27 mouse cellular contexts compared by ENCODE assay signal in genomic region chr8:105209153-105210110, GRCm38 (mm10). TPM values are rescaled to one million over a fixed set of nuclear protein-coding genes. Genes with fewer than 3 reads are reported as not detected.
DNase-seq lines count a peak whose midpoint lies in the region; ATAC-seq and TF ChIP-seq lines count a peak whose summit lies in the region.
"Had no signal": no experiment of that assay in that cellular context is flagged by ENCODE, and none has a peak within 500 bp of the region (broad histone marks: within the 10 kb centered on the region; RNA-seq: fewer than 3 reads in every experiment).

No protein-coding gene starts in this region.

- no peak for ATAC-seq in forebrain, embryonic 11.5 days (replicated peaks; ENCODE audit: low FRiP score)
- ATAC-seq in megakaryocyte progenitor cell, adult 5-6 weeks (replicated peaks; ENCODE audit: poor library complexity) = peak; percentile 57
- ATAC-seq: forebrain, embryonic 15.5 days; midbrain, embryonic 15.5 days had no signal

- no peak overlapping the region for H3K9ac ChIP-seq in forebrain, embryonic 11.5 days (ENCODE audit: low read length)
- no peak overlapping the region for H3K9ac ChIP-seq in liver, adult 2 months (ENCODE audit: low read depth, low read length)
- H3K9ac ChIP-seq: embryonic facial prominence, embryonic 12.5 days; forebrain, embryonic 15.5 days; hindbrain, embryonic 15.5 days; lung, embryonic 14.5 days; midbrain, embryonic 15.5 days; neural tube, embryonic 13.5 days had no signal

- TF ChIP-seq POLR2A in liver, adult 2 months (IDR thresholded peaks at IDR 0.05; ENCODE audit: extremely low read depth, insufficient read depth, low read length) = no peak

- no peaks in the 10 kb centered on the region for H3K27me3 ChIP-seq in forebrain, embryonic 11.5 days (ENCODE audit: control insufficient read depth, insufficient read depth, low read length)
- H3K27me3 ChIP-seq in forebrain, embryonic 10.5 days (ENCODE audit: poor library complexity, severe bottlenecking) = no peaks in the 10 kb centered on the region
- no peaks in the 10 kb centered on the region for H3K27me3 ChIP-seq in liver, adult 2 months (ENCODE audit: control insufficient read depth, insufficient read depth, low read length)
- H3K27me3 ChIP-seq: embryonic facial prominence, embryonic 12.5 days; forebrain, embryonic 15.5 days; hindbrain, embryonic 15.5 days; megakaryocyte, embryonic 14.5 days; midbrain, embryonic 15.5 days; neural tube, embryonic 13.5 days had no signal

- 33% methylated on average over 1 of the region's 1 CpGs for WGBS in forebrain, embryonic 11.5 days
- WGBS in forebrain, embryonic 10.5 days = 55% methylated on average over 1 of the region's 1 CpGs
- 67% methylated on average over 1 of the region's 1 CpGs for WGBS in liver, adult 2 months

- H3K4me2 ChIP-seq in forebrain, embryonic 11.5 days (ENCODE audit: low read depth, low read length, severe bottlenecking) = no peak overlapping the region
- H3K4me2 ChIP-seq: embryonic facial prominence, embryonic 12.5 days; forebrain, embryonic 15.5 days; hindbrain, embryonic 15.5 days; lung, embryonic 14.5 days; midbrain, embryonic 15.5 days; neural tube, embryonic 13.5 days had no signal

- H3K79me2 ChIP-seq in liver, adult 2 months (ENCODE audit: control insufficient read depth, insufficient read depth, low read length) = no peaks in the 10 kb centered on the region; the same call in 1 of the 2 replicates

- H3K4me3 ChIP-seq in forebrain, embryonic 11.5 days (ENCODE audit: low read depth, low read length) = no peak overlapping the region
- H3K4me3 ChIP-seq in forebrain, embryonic 10.5 days = no peak overlapping the region
- H3K4me3 ChIP-seq in liver, adult 2 months (ENCODE audit: insufficient read depth, low read depth, low read length) = no peak overlapping the region
- H3K4me3 ChIP-seq: embryonic facial prominence, embryonic 12.5 days; forebrain, embryonic 15.5 days; hindbrain, embryonic 15.5 days; megakaryocyte, embryonic 14.5 days; midbrain, embryonic 15.5 days; myocyte; neural tube, embryonic 13.5 days had no signal

- no peaks in the 10 kb centered on the region for H3K4me1 ChIP-seq in forebrain, embryonic 11.5 days (replicated peaks; ENCODE audit: control insufficient read depth, insufficient read depth, low read length)
- peaks cover 6% of the 10 kb centered on the region; the same call in 1 of the 2 replicates for H3K4me1 ChIP-seq in forebrain, embryonic 10.5 days
- H3K4me1 ChIP-seq in liver, adult 2 months (ENCODE audit: control insufficient read depth, insufficient read depth, low read length) = peaks cover 8% of the 10 kb centered on the region; the same call in 1 of the 2 replicates
- H3K4me1 ChIP-seq: embryonic facial prominence, embryonic 12.5 days; forebrain, embryonic 15.5 days; hindbrain, embryonic 15.5 days; midbrain, embryonic 15.5 days had no signal

- no peak for DNase-seq in forebrain, embryonic 11.5 days (ENCODE audit: low spot score)
- DNase-seq in forebrain, embryonic 10.5 days (ENCODE audit: extremely low spot score, low spot score) = no peak
- DNase-seq in liver, adult 2 months (ENCODE audit: extremely low read depth, low read depth, low spot score) = peak; percentile 86
- no peak for DNase-seq in liver
- DNase-seq in c-Kit-positive CD71-positive TER-119-negative erythroid progenitor cells, embryonic 14.5 days (ENCODE audit: low read depth) = peak; percentile 37
- DNase-seq in right cerebral cortex, adult 2 months (ENCODE audit: low spot score in 2 of 2) = no peak
- DNase-seq in layer of hippocampus, adult 11-12 months (ENCODE audit: low spot score) = no peak
- DNase-seq: adrenal gland, postnatal 36 days; cerebellum, adult 18-20 months; cerebellum, postnatal 14 days; gastrocnemius, postnatal 14 days; heart, adult 18-20 months; heart, postnatal 36 days; kidney, adult 2 months; layer of hippocampus, postnatal 36 days; lung, embryonic 14.5 days; right cerebral cortex, adult 18-20 months; spleen, adult 18-20 months had no signal

- TF ChIP-seq CTCF in liver, adult 2 months (IDR thresholded peaks at IDR 0.05; ENCODE audit: low read depth, low read length) = no peak

- H3K9me3 ChIP-seq in forebrain, embryonic 11.5 days (ENCODE audit: control insufficient read depth, low read length) = no peaks in the 10 kb centered on the region
- peaks cover 4% of the 10 kb centered on the region; the same call in 1 of the 2 replicates for H3K9me3 ChIP-seq in forebrain, embryonic 10.5 days
- H3K9me3 ChIP-seq: embryonic facial prominence, embryonic 12.5 days; forebrain, embryonic 15.5 days; hindbrain, embryonic 15.5 days; megakaryocyte, embryonic 14.5 days; midbrain, embryonic 15.5 days; neural tube, embryonic 13.5 days had no signal

- peaks cover 3% of the 10 kb centered on the region; the same call in 1 of the 2 replicates for H3K36me3 ChIP-seq in forebrain, embryonic 11.5 days (ENCODE audit: control insufficient read depth, insufficient read depth, low read length)
- peaks cover 83% of the 10 kb centered on the region for H3K36me3 ChIP-seq in forebrain, embryonic 10.5 days (replicated peaks)
- peaks cover 4% of the 10 kb centered on the region; the same call in 1 of the 2 replicates for H3K36me3 ChIP-seq in liver, adult 2 months (ENCODE audit: control insufficient read depth, insufficient read depth, low read length)
- H3K36me3 ChIP-seq: forebrain, embryonic 15.5 days; midbrain, embryonic 15.5 days had no signal

- H3K27ac ChIP-seq in forebrain, embryonic 11.5 days (ENCODE audit: low read depth, low read length) = 0 out of 2 replicates have a peak overlapping the region, but pooled peaks have one; percentile 2
- H3K27ac ChIP-seq in forebrain, embryonic 10.5 days = no peak overlapping the region
- H3K27ac ChIP-seq in liver, adult 2 months (replicated peaks; ENCODE audit: insufficient read depth, low read depth, low read length) = peak overlapping the region; percentile 55; the same call in 1 of the 2 replicates
- H3K27ac ChIP-seq: embryonic facial prominence, embryonic 12.5 days; forebrain, embryonic 15.5 days; hindbrain, embryonic 15.5 days; kidney, postnatal 0 days; midbrain, embryonic 15.5 days; neural tube, embryonic 13.5 days had no signal

RNA-seq across cellular contexts. Expression of gene D230025D16Rik, which starts 15.5 kb away (rescaled TPM):
- polyA plus RNA-seq in forebrain, embryonic 11.5 days (2014; fragmentation: Nextera tagmentation; extraction: Ambion mirVana) = 26.3 and 29.7 TPM in 2 replicates
- polyA plus RNA-seq in forebrain, embryonic 10.5 days (2016; fragmentation: Nextera tagmentation; extraction: Ambion mirVana) = 23.0 and 24.4 TPM in 2 replicates
- 67.3 and 67.5 TPM in 2 replicates for total RNA-seq in liver, adult 2 months (2014; rRNA removed)
- polyA plus RNA-seq in liver, adult 2 months (2012; rRNA removed) = 39.0 and 54.9 TPM in 2 replicates
- total RNA-seq in megakaryocyte progenitor cell, adult 5-6 weeks (2015) = 20.8 and 31.3 TPM in 2 replicates
- 21.2 and 23.9 TPM in 2 replicates for total RNA-seq in megakaryocyte progenitor cell, adult 5-6 weeks (2017)

RNA-seq across cellular contexts. Expression of gene Cbfb, which starts 39.0 kb away (rescaled TPM):
- 63.3 and 67.9 TPM in 2 replicates for polyA plus RNA-seq in forebrain, embryonic 11.5 days (2014; fragmentation: Nextera tagmentation; extraction: Ambion mirVana)
- 51.8 and 52.1 TPM in 2 replicates for polyA plus RNA-seq in forebrain, embryonic 10.5 days (2016; fragmentation: Nextera tagmentation; extraction: Ambion mirVana)
- total RNA-seq in liver, adult 2 months (2014; rRNA removed) = 13.2 and 15.7 TPM in 2 replicates
- polyA plus RNA-seq in liver, adult 2 months (2012; rRNA removed) = 1.8 and 2.8 TPM in 2 replicates
- 146 and 152 TPM in 2 replicates for total RNA-seq in megakaryocyte progenitor cell, adult 5-6 weeks (2015)
- total RNA-seq in megakaryocyte progenitor cell, adult 5-6 weeks (2017) = 157 and 178 TPM in 2 replicates

RNA-seq across cellular contexts. Expression of gene B3gnt9, which starts 45.5 kb away (rescaled TPM):
- 2.9 and 4.3 TPM in 2 replicates for polyA plus RNA-seq in forebrain, embryonic 11.5 days (2014; fragmentation: Nextera tagmentation; extraction: Ambion mirVana)
- 1.4 and 2.1 TPM in 2 replicates for polyA plus RNA-seq in forebrain, embryonic 10.5 days (2016; fragmentation: Nextera tagmentation; extraction: Ambion mirVana)
- 0.74 and 0.87 TPM in 2 replicates for total RNA-seq in liver, adult 2 months (2014; rRNA removed)
- 1.2 and 1.4 TPM in 2 replicates for polyA plus RNA-seq in liver, adult 2 months (2012; rRNA removed)
- total RNA-seq in megakaryocyte progenitor cell, adult 5-6 weeks (2015) = 0.22 and 0.27 TPM in 2 replicates
- 0.17 and 0.37 TPM in 2 replicates for total RNA-seq in megakaryocyte progenitor cell, adult 5-6 weeks (2017)

RNA-seq across cellular contexts. Expression of gene Tradd, which starts 55.0 kb away (rescaled TPM):
- 12.0 and 12.5 TPM in 2 replicates for polyA plus RNA-seq in forebrain, embryonic 11.5 days (2014; fragmentation: Nextera tagmentation; extraction: Ambion mirVana)
- polyA plus RNA-seq in forebrain, embryonic 10.5 days (2016; fragmentation: Nextera tagmentation; extraction: Ambion mirVana) = 13.4 and 13.9 TPM in 2 replicates
- total RNA-seq in liver, adult 2 months (2014; rRNA removed) = 11.8 and 12.3 TPM in 2 replicates
- polyA plus RNA-seq in liver, adult 2 months (2012; rRNA removed) = 16.1 and 18.6 TPM in 2 replicates
- total RNA-seq in megakaryocyte progenitor cell, adult 5-6 weeks (2015) = 7.0 and 8.7 TPM in 2 replicates
- total RNA-seq in megakaryocyte progenitor cell, adult 5-6 weeks (2017) = 14.2 and 15.4 TPM in 2 replicates

RNA-seq across cellular contexts. Expression of gene Fbxl8, which starts 55.0 kb away (rescaled TPM):
- 0.53 and 0.69 TPM in 2 replicates for polyA plus RNA-seq in forebrain, embryonic 11.5 days (2014; fragmentation: Nextera tagmentation; extraction: Ambion mirVana)
- polyA plus RNA-seq in forebrain, embryonic 10.5 days (2016; fragmentation: Nextera tagmentation; extraction: Ambion mirVana) = 0.55 and 0.91 TPM in 2 replicates
- 1.9 and 3.4 TPM in 2 replicates for total RNA-seq in liver, adult 2 months (2014; rRNA removed)
- polyA plus RNA-seq in liver, adult 2 months (2012; rRNA removed) = 6.7 and 7.3 TPM in 2 replicates
- 2.3 and 3.2 TPM in 2 replicates for total RNA-seq in megakaryocyte progenitor cell, adult 5-6 weeks (2015)
- 1.2 and 2.3 TPM in 2 replicates for total RNA-seq in megakaryocyte progenitor cell, adult 5-6 weeks (2017)

Comparison
In these comparisons a context has a peak if more than half of its experiments do, and no peak if none do; other contexts are left out.
1. DNase-seq: peak in liver, adult 2 months (single experiment) and c-Kit-positive CD71-positive TER-119-negative erythroid progenitor cells, embryonic 14.5 days (single experiment); none in forebrain, embryonic 11.5 days (single experiment), forebrain, embryonic 10.5 days (single experiment), liver (single experiment), right cerebral cortex, adult 2 months (0 of 2) and layer of hippocampus, adult 11-12 months (single experiment).
2. RNA of gene Cbfb, which starts 39.0 kb away (polyA plus RNA-seq): 63.3 to 67.9 TPM in forebrain, embryonic 11.5 days and 51.8 to 52.1 TPM in forebrain, embryonic 10.5 days; 1.8 to 2.8 TPM in liver, adult 2 months; every median in the first group is over 10 times any median in the second.